In the genomic region with DNA sequence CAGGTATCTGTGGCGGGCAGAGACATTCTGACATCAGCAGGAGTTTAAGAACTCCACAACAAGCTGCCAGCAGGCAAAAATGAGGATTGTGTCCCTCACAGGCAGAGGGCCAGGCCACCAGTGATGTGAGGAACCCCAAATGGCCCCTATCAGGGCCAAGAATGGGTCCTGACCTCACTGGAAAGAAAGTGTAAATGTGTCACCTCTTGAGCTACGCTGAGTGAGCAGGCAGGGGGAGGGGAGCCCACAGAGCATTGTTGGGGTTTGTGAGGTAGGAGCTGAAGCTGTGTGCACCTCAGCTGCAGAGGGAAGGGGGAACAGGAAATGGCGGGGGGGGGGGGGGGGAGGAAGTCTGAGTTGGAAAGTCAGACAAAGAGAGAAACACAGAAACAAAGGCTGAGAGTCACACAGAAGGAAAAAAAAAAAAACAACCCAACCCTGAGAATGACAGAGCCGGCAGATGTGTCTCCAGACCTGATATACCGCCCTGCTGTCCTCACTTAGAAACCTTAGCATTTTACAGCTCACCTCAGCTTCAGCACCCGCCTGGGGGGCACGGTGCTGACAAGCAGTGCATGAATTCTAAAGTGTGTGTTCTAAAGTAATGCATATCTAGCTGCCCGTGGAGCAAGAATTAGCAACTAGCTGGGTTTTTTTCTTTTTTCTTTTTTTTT, we compare ENCODE assay signal across 8 mouse cellular contexts. TPM values are rescaled to one million over a fixed set of nuclear protein-coding genes. Genes with fewer than 3 reads are reported as not detected.
DNase-seq lines count a peak whose midpoint lies in the region; ATAC-seq lines count a peak whose summit lies in the region.

No protein-coding gene starts in this region.

- DNase-seq in hindbrain, embryonic 10.5 days (ENCODE audit: low spot score): no peak
- DNase-seq in thymus, postnatal 0 days (ENCODE audit: low spot score): peak; percentile 95
- DNase-seq in urinary bladder, postnatal 4 days (ENCODE audit: low spot score in 2 of 2): no peak

- H3K9me3 ChIP-seq in hindbrain, embryonic 10.5 days: no peaks in the 10 kb centered on the region
- H3K9me3 ChIP-seq in hindbrain, embryonic 16.5 days (ENCODE audit: control insufficient read depth, low read length): no peaks in the 10 kb centered on the region
- no peaks in the 10 kb centered on the region for H3K9me3 ChIP-seq in liver, embryonic 16.5 days (replicated peaks; ENCODE audit: control insufficient read depth, low read length)
- no peaks in the 10 kb centered on the region for H3K9me3 ChIP-seq in forebrain, embryonic 12.5 days

- no peak overlapping the region for H3K4me2 ChIP-seq in hindbrain, embryonic 16.5 days (ENCODE audit: low read length)
- no peak overlapping the region for H3K4me2 ChIP-seq in liver, embryonic 16.5 days (ENCODE audit: low read depth, low read length)
- no peak overlapping the region for H3K4me2 ChIP-seq in forebrain, embryonic 12.5 days

- ATAC-seq in hindbrain, embryonic 16.5 days: no peak
- ATAC-seq in hematopoietic stem cell, adult 5-6 weeks (replicated peaks in 1 of 2; ENCODE audit: insufficient read depth in 1 of 2, low FRiP score in 2 of 2, low TSS enrichment in 1 of 2, low read depth in 1 of 2, poor library complexity in 2 of 2, severe bottlenecking in 2 of 2): peak; percentile 87 to 88
- ATAC-seq in liver, embryonic 16.5 days (ENCODE audit: low read depth): peak; percentile 23; the same call in 1 of the 2 replicates
- ATAC-seq in forebrain, embryonic 12.5 days (ENCODE audit: low FRiP score): no peak
- ATAC-seq in erythroblast, adult 5-6 weeks (replicated peaks; ENCODE audit: low FRiP score, poor library complexity, severe bottlenecking): no peak

- H3K4me3 ChIP-seq in hindbrain, embryonic 10.5 days: no peak overlapping the region
- no peak overlapping the region for H3K4me3 ChIP-seq in hindbrain, embryonic 16.5 days (ENCODE audit: low read length)
- H3K4me3 ChIP-seq in liver, embryonic 16.5 days (ENCODE audit: low read depth, low read length): no peak overlapping the region
- no peak overlapping the region for H3K4me3 ChIP-seq in forebrain, embryonic 12.5 days (replicated peaks)

- H3K27ac ChIP-seq in hindbrain, embryonic 10.5 days: peak overlapping the region; percentile 59; the same call in 1 of the 2 replicates
- H3K27ac ChIP-seq in hindbrain, embryonic 16.5 days (ENCODE audit: low read depth, low read length): no peak overlapping the region
- no peak overlapping the region for H3K27ac ChIP-seq in liver, embryonic 16.5 days (ENCODE audit: low read length)
- no peak overlapping the region; the same call in 1 of the 2 replicates for H3K27ac ChIP-seq in forebrain, embryonic 12.5 days

- H3K27me3 ChIP-seq in hindbrain, embryonic 10.5 days (ENCODE audit: insufficient read depth, poor library complexity, severe bottlenecking): peaks cover 5% of the 10 kb centered on the region; the same call in 1 of the 2 replicates
- H3K27me3 ChIP-seq in hindbrain, embryonic 16.5 days (replicated peaks; ENCODE audit: control insufficient read depth, insufficient read depth, low read length): no peaks in the 10 kb centered on the region
- H3K27me3 ChIP-seq in liver, embryonic 16.5 days (ENCODE audit: control insufficient read depth, insufficient read depth, low read depth, low read length): peaks cover 4% of the 10 kb centered on the region; the same call in 1 of the 2 replicates
- H3K27me3 ChIP-seq in forebrain, embryonic 12.5 days: no peaks in the 10 kb centered on the region

- no peaks in the 10 kb centered on the region for H3K36me3 ChIP-seq in hindbrain, embryonic 10.5 days
- H3K36me3 ChIP-seq in hindbrain, embryonic 16.5 days (ENCODE audit: control insufficient read depth, insufficient read depth, low read length): no peaks in the 10 kb centered on the region
- no peaks in the 10 kb centered on the region for H3K36me3 ChIP-seq in liver, embryonic 16.5 days (ENCODE audit: control insufficient read depth, insufficient read depth)
- H3K36me3 ChIP-seq in forebrain, embryonic 12.5 days (replicated peaks): no peaks in the 10 kb centered on the region

- no peak overlapping the region for H3K9ac ChIP-seq in hindbrain, embryonic 16.5 days (ENCODE audit: low read depth, low read length)
- no peak overlapping the region for H3K9ac ChIP-seq in liver, embryonic 16.5 days (ENCODE audit: low read depth, low read length)
- no peak overlapping the region for H3K9ac ChIP-seq in forebrain, embryonic 12.5 days

- peaks cover 17% of the 10 kb centered on the region for H3K4me1 ChIP-seq in hindbrain, embryonic 10.5 days (replicated peaks)
- peaks cover 3% of the 10 kb centered on the region; the same call in 1 of the 2 replicates for H3K4me1 ChIP-seq in hindbrain, embryonic 16.5 days (ENCODE audit: control insufficient read depth, insufficient read depth, low read depth, low read length)
- peaks cover 3% of the 10 kb centered on the region; the same call in 1 of the 2 replicates for H3K4me1 ChIP-seq in liver, embryonic 16.5 days (ENCODE audit: control insufficient read depth, low read depth, low read length)
- H3K4me1 ChIP-seq in forebrain, embryonic 12.5 days: peaks cover 7% of the 10 kb centered on the region; the same call in 1 of the 2 replicates

- WGBS in hindbrain, embryonic 10.5 days: 61% methylated on average over 7 of the region's 8 CpGs
- WGBS in hindbrain, embryonic 16.5 days: 59% methylated on average over 7 of the region's 8 CpGs
- 15% methylated on average over 7 of the region's 8 CpGs for WGBS in liver, embryonic 16.5 days (ENCODE audit: insufficient replicate concordance)
- WGBS in forebrain, embryonic 12.5 days: 73% methylated on average over 7 of the region's 8 CpGs

RNA-seq across cellular contexts. Expression of a gene that starts 1.9 kb away (rescaled TPM):
- polyA plus RNA-seq in hindbrain, embryonic 10.5 days (2016; fragmentation: Nextera tagmentation; extraction: Ambion mirVana): 6.5 and 6.6 TPM in 2 replicates
- 13.5 and 13.9 TPM in 2 replicates for polyA plus RNA-seq in hindbrain, embryonic 16.5 days (2015; fragmentation: Nextera tagmentation; extraction: Ambion mirVana)
- 27.1 and 36.3 TPM in 2 replicates for total RNA-seq in hematopoietic stem cell, adult 5-6 weeks (2017)
- 3.1 and 3.2 TPM in 2 replicates for polyA plus RNA-seq in liver, embryonic 16.5 days (2015; fragmentation: Nextera tagmentation; extraction: Ambion mirVana)
- 1,471 and 1,532 TPM in 2 replicates for polyA plus RNA-seq in thymus, postnatal 0 days (2015; fragmentation: Nextera tagmentation; extraction: Ambion mirVana)
- 9.0 and 9.3 TPM in 2 replicates for polyA plus RNA-seq in forebrain, embryonic 12.5 days (2016; fragmentation: Nextera tagmentation; extraction: Ambion mirVana)
- total RNA-seq in erythroblast, adult 5-6 weeks (2015; ENCODE audit: low replicate concordance): 2.9 TPM in 1 of 2 replicates, not detected in the other
- total RNA-seq in erythroblast, adult 5-6 weeks (2017; ENCODE audit: low replicate concordance): 4.3 and 6.1 TPM in 2 replicates

RNA-seq across cellular contexts. Expression of a gene that starts 3.0 kb away (rescaled TPM):
- 0.46 and 1.0 TPM in 2 replicates for polyA plus RNA-seq in hindbrain, embryonic 10.5 days (2016; fragmentation: Nextera tagmentation; extraction: Ambion mirVana)
- 0.35 and 0.58 TPM in 2 replicates for polyA plus RNA-seq in hindbrain, embryonic 16.5 days (2015; fragmentation: Nextera tagmentation; extraction: Ambion mirVana)
- total RNA-seq in hematopoietic stem cell, adult 5-6 weeks (2017): not detected in 2 replicates
- 6.9 and 7.5 TPM in 2 replicates for polyA plus RNA-seq in liver, embryonic 16.5 days (2015; fragmentation: Nextera tagmentation; extraction: Ambion mirVana)
- 2.6 and 3.7 TPM in 2 replicates for polyA plus RNA-seq in thymus, postnatal 0 days (2015; fragmentation: Nextera tagmentation; extraction: Ambion mirVana)
- polyA plus RNA-seq in forebrain, embryonic 12.5 days (2016; fragmentation: Nextera tagmentation; extraction: Ambion mirVana): 0.37 and 0.92 TPM in 2 replicates
- not detected in 2 replicates for total RNA-seq in erythroblast, adult 5-6 weeks (2015; ENCODE audit: low replicate concordance)
- not detected in 2 replicates for total RNA-seq in erythroblast, adult 5-6 weeks (2017; ENCODE audit: low replicate concordance)

RNA-seq across cellular contexts. Expression of a gene that starts 25.1 kb away (rescaled TPM):
- 268 and 293 TPM in 2 replicates for polyA plus RNA-seq in hindbrain, embryonic 10.5 days (2016; fragmentation: Nextera tagmentation; extraction: Ambion mirVana)
- 216 and 223 TPM in 2 replicates for polyA plus RNA-seq in hindbrain, embryonic 16.5 days (2015; fragmentation: Nextera tagmentation; extraction: Ambion mirVana)
- total RNA-seq in hematopoietic stem cell, adult 5-6 weeks (2017): 226 and 281 TPM in 2 replicates
- polyA plus RNA-seq in liver, embryonic 16.5 days (2015; fragmentation: Nextera tagmentation; extraction: Ambion mirVana): 133 and 142 TPM in 2 replicates
- 325 and 333 TPM in 2 replicates for polyA plus RNA-seq in thymus, postnatal 0 days (2015; fragmentation: Nextera tagmentation; extraction: Ambion mirVana)
- polyA plus RNA-seq in forebrain, embryonic 12.5 days (2016; fragmentation: Nextera tagmentation; extraction: Ambion mirVana): 204 and 212 TPM in 2 replicates
- 92.8 and 113 TPM in 2 replicates for total RNA-seq in erythroblast, adult 5-6 weeks (2015; ENCODE audit: low replicate concordance)
- 50.9 and 56.7 TPM in 2 replicates for total RNA-seq in erythroblast, adult 5-6 weeks (2017; ENCODE audit: low replicate concordance)

RNA-seq across cellular contexts. Expression of a gene that starts 25.2 kb away (rescaled TPM):
- polyA plus RNA-seq in hindbrain, embryonic 10.5 days (2016; fragmentation: Nextera tagmentation; extraction: Ambion mirVana): 226 and 229 TPM in 2 replicates
- polyA plus RNA-seq in hindbrain, embryonic 16.5 days (2015; fragmentation: Nextera tagmentation; extraction: Ambion mirVana): 185 and 190 TPM in 2 replicates
- total RNA-seq in hematopoietic stem cell, adult 5-6 weeks (2017): 86.7 and 91.1 TPM in 2 replicates
- polyA plus RNA-seq in liver, embryonic 16.5 days (2015; fragmentation: Nextera tagmentation; extraction: Ambion mirVana): 104 and 106 TPM in 2 replicates
- 190 and 230 TPM in 2 replicates for polyA plus RNA-seq in thymus, postnatal 0 days (2015; fragmentation: Nextera tagmentation; extraction: Ambion mirVana)
- polyA plus RNA-seq in forebrain, embryonic 12.5 days (2016; fragmentation: Nextera tagmentation; extraction: Ambion mirVana): 161 and 163 TPM in 2 replicates
- 37.9 and 60.8 TPM in 2 replicates for total RNA-seq in erythroblast, adult 5-6 weeks (2015; ENCODE audit: low replicate concordance)
- total RNA-seq in erythroblast, adult 5-6 weeks (2017; ENCODE audit: low replicate concordance): 82.2 and 119 TPM in 2 replicates

RNA-seq across cellular contexts. Expression of a gene that starts 32.8 kb away (rescaled TPM):
- 241 and 286 TPM in 2 replicates for polyA plus RNA-seq in hindbrain, embryonic 10.5 days (2016; fragmentation: Nextera tagmentation; extraction: Ambion mirVana)
- 80.5 and 90.0 TPM in 2 replicates for polyA plus RNA-seq in hindbrain, embryonic 16.5 days (2015; fragmentation: Nextera tagmentation; extraction: Ambion mirVana)
- total RNA-seq in hematopoietic stem cell, adult 5-6 weeks (2017): 104 TPM in 2 replicates
- polyA plus RNA-seq in liver, embryonic 16.5 days (2015; fragmentation: Nextera tagmentation; extraction: Ambion mirVana): 82.1 and 89.8 TPM in 2 replicates
- polyA plus RNA-seq in thymus, postnatal 0 days (2015; fragmentation: Nextera tagmentation; extraction: Ambion mirVana): 310 and 317 TPM in 2 replicates
- 207 and 221 TPM in 2 replicates for polyA plus RNA-seq in forebrain, embryonic 12.5 days (2016; fragmentation: Nextera tagmentation; extraction: Ambion mirVana)
- 41.1 and 45.8 TPM in 2 replicates for total RNA-seq in erythroblast, adult 5-6 weeks (2015; ENCODE audit: low replicate concordance)
- 27.0 and 42.9 TPM in 2 replicates for total RNA-seq in erythroblast, adult 5-6 weeks (2017; ENCODE audit: low replicate concordance)

Comparison
In these comparisons a context has a peak if more than half of its experiments do, and no peak if none do; other contexts are left out.
1. ATAC-seq: peak in hematopoietic stem cell, adult 5-6 weeks (2 of 2) and liver, embryonic 16.5 days (single experiment); none in hindbrain, embryonic 16.5 days (single experiment), forebrain, embryonic 12.5 days (single experiment) and erythroblast, adult 5-6 weeks (single experiment).
2. RNA of a gene that starts 1.9 kb away (polyA plus RNA-seq): 1,471 to 1,532 TPM in thymus, postnatal 0 days; 13.5 to 13.9 TPM in hindbrain, embryonic 16.5 days, 9.0 to 9.3 TPM in forebrain, embryonic 12.5 days, 6.5 to 6.6 TPM in hindbrain, embryonic 10.5 days and 3.1 to 3.2 TPM in liver, embryonic 16.5 days; every median in the first group is over 10 times any median in the second.